Mouse (Mus musculus): ENCODE data around the gene Snx33. TPM values are rescaled to one million over a fixed set of nuclear protein-coding genes. Genes with fewer than 3 reads are reported as not detected.

Gene Snx33
- polyA plus RNA-seq, 1 experiment from 2014 or later, result 25.8 TPM

- in situ Hi-C loops (cut with MboI; ENCODE audit: low pct_unique_long_range_greater_than_20kb), result loop anchor here (10.0 kb wide), 2 partner anchors 48 to 318 kb away; no protein-coding TSS in a partner anchor
- no peak for TF ChIP-seq CTCF (IDR thresholded peaks at IDR 0.05)
- no peak for DNase-seq (ENCODE audit: low read depth, low spot score)
- CTCF ChIA-PET, result interaction anchor here (2.9 kb wide), 1 partner anchor 31 kb away, joined by 10 read pairs; the partner anchor contains the start of gene Snx33
- H3K27me3 ChIP-seq, result no peaks in the 10 kb centered on the region
- ATAC-seq, result no peak
- POLR2A ChIA-PET, result interaction anchor here (2.6 kb wide), 1 partner anchor 31 kb away, joined by 7 read pairs; the partner anchor contains the start of gene Snx33
Measured at GRCm38 (mm10) chr9:56896779-56897178, 31.4 kb downstream of the Snx33 start.

GRCm38 (mm10) chr9:56894006-56894405 lies 34.2 kb downstream of the Snx33 start:
- ATAC-seq (no peak), DNase-seq (ENCODE audit: low read depth, low spot score) (no peak)
- no peaks in the 10 kb centered on the region for H3K27me3 ChIP-seq
- ChIA-PET CTCF (interaction anchor here (0.9 to 2.9 kb wide), 5 partner anchors 29 to 57 kb away, joined by 3 to 10 read pairs (median 5); partner anchors contain the start of genes Snupn and Snx33), POLR2A (interaction anchor here (1.3 to 1.9 kb wide), 2 partner anchors 31 to 34 kb away, joined by 3 to 6 read pairs; partner anchors contain the start of gene Snx33)
- in situ Hi-C loops (cut with MboI; ENCODE audit: low pct_unique_long_range_greater_than_20kb), result loop anchor here (5.0 to 10.0 kb wide), 4 partner anchors 51 to 321 kb away; partner anchors contain the start of gene Man2c1
- no peak for TF ChIP-seq CTCF (IDR thresholded peaks at IDR 0.05)

GRCm38 (mm10) chr9:56893313-56893712 lies 34.9 kb downstream of the Snx33 start:
- ChIA-PET CTCF (interaction anchor here (0.9 to 3.0 kb wide), 7 partner anchors 30 to 326 kb away, joined by 3 to 16 read pairs (median 5); partner anchors contain the start of genes Man2c1, Snupn and Snx33), POLR2A (interaction anchor here (1.3 to 1.9 kb wide), 2 partner anchors 31 to 35 kb away, joined by 3 to 6 read pairs; partner anchors contain the start of gene Snx33)
- in situ Hi-C loops (cut with MboI; ENCODE audit: low pct_unique_long_range_greater_than_20kb), result loop anchor here (5.0 to 10.0 kb wide), 4 partner anchors 51 to 321 kb away; partner anchors contain the start of gene Man2c1
- no peak for DNase-seq (ENCODE audit: low read depth, low spot score)
- H3K27me3 ChIP-seq, result no peaks in the 10 kb centered on the region
- ATAC-seq, result no peak
- no peak for TF ChIP-seq CTCF (IDR thresholded peaks at IDR 0.05)

- TF ChIP-seq CTCF (IDR thresholded peaks at IDR 0.05), result no peak
- H3K27me3 ChIP-seq, result no peaks in the 10 kb centered on the region
- DNase-seq (ENCODE audit: low read depth, low spot score) (no peak), ATAC-seq (no peak)
- ChIA-PET CTCF (interaction anchor here (0.7 to 4.4 kb wide), 13 partner anchors 33 to 329 kb away, joined by 3 to 32 read pairs (median 4); partner anchors contain the start of genes Imp3, Man2c1, Snupn and Snx33), POLR2A (interaction anchor here (1.2 to 1.9 kb wide), 3 partner anchors 33 to 59 kb away, joined by 4 to 6 read pairs (median 6); partner anchors contain the start of genes Snupn and Snx33)
- in situ Hi-C loops (cut with MboI; ENCODE audit: low pct_unique_long_range_greater_than_20kb), result loop anchor here (5.0 to 10.0 kb wide), 4 partner anchors 53 to 323 kb away; partner anchors contain the start of gene Man2c1
Measured at GRCm38 (mm10) chr9:56892111-56892510, 36.1 kb downstream of the Snx33 start.

GRCm38 (mm10) chr9:56891517-56892011 lies 36.6 kb downstream of the Snx33 start:
- H3K27me3 ChIP-seq, result no peaks in the 10 kb centered on the region
- DNase-seq (ENCODE audit: low read depth, low spot score) (no peak), ATAC-seq (peak; percentile 18)
- in situ Hi-C loops (cut with MboI; ENCODE audit: low pct_unique_long_range_greater_than_20kb), result loop anchor here (5.0 to 10.0 kb wide), 4 partner anchors 53 to 323 kb away; partner anchors contain the start of gene Man2c1
- no peak for TF ChIP-seq CTCF (IDR thresholded peaks at IDR 0.05)
- ChIA-PET CTCF (interaction anchor here (0.7 to 4.4 kb wide), 15 partner anchors 34 to 329 kb away, joined by 3 to 32 read pairs (median 3); partner anchors contain the start of genes Imp3, Man2c1, Snupn and Snx33), POLR2A (interaction anchor here (1.2 to 1.5 kb wide), 2 partner anchors 36 to 59 kb away, joined by 4 to 6 read pairs; partner anchors contain the start of genes Snupn and Snx33)

GRCm38 (mm10) chr9:56890522-56891250 lies 37.5 kb downstream of the Snx33 start:
- in situ Hi-C loops (cut with MboI; ENCODE audit: low pct_unique_long_range_greater_than_20kb), result loop anchor here (5.0 to 10.0 kb wide), 4 partner anchors 54 to 324 kb away; partner anchors contain the start of gene Man2c1
- H3K27me3 ChIP-seq, result no peaks in the 10 kb centered on the region
- TF ChIP-seq CTCF (IDR thresholded peaks at IDR 0.05), result no peak
- ChIA-PET CTCF (interaction anchor here (0.7 to 5.0 kb wide), 15 partner anchors 32 to 240 kb away, joined by 3 to 32 read pairs (median 5); partner anchors contain the start of genes Imp3, Man2c1, Snupn and Snx33), POLR2A (interaction anchor here (1.2 to 1.5 kb wide), 2 partner anchors 37 to 60 kb away, joined by 4 to 6 read pairs; partner anchors contain the start of genes Snupn and Snx33)
- no peak for ATAC-seq
- DNase-seq (ENCODE audit: low read depth, low spot score), result no peak

- CTCF ChIA-PET, result interaction anchor here (1.0 to 5.0 kb wide), 7 partner anchors 14 to 58 kb away, joined by 3 to 32 read pairs (median 6); partner anchors contain the start of gene Snx33
- in situ Hi-C loops (cut with MboI; ENCODE audit: low pct_unique_long_range_greater_than_20kb), result loop anchor here (5.0 to 10.0 kb wide), 6 partner anchors 43 to 325 kb away; partner anchors contain the start of gene Man2c1
- POLR2A ChIA-PET, result interaction anchor here (0.6 to 0.9 kb wide), 3 partner anchors 28 to 45 kb away, joined by 3 to 5 read pairs (median 4); no protein-coding TSS in a partner anchor
- ATAC-seq, result peak; percentile 38
- H3K27me3 ChIP-seq, result no peaks in the 10 kb centered on the region
- DNase-seq (ENCODE audit: low read depth, low spot score), result no peak
- TF ChIP-seq CTCF (IDR thresholded peaks at IDR 0.05), result no peak
Measured at GRCm38 (mm10) chr9:56889817-56890216, 38.4 kb downstream of the Snx33 start.

GRCm38 (mm10) chr9:56887581-56887980 lies 40.6 kb downstream of the Snx33 start:
- ChIA-PET POLR2A (no interaction called here), CTCF (interaction anchor here (4.4 to 5.0 kb wide), 2 partner anchors 39 to 44 kb away, joined by 31 to 32 read pairs; no protein-coding TSS in a partner anchor)
- ATAC-seq (no peak), DNase-seq (ENCODE audit: low read depth, low spot score) (no peak)
- in situ Hi-C loops (cut with MboI; ENCODE audit: low pct_unique_long_range_greater_than_20kb), result loop anchor here (5.0 kb wide), 2 partner anchors 40 to 250 kb away; no protein-coding TSS in a partner anchor
- TF ChIP-seq CTCF (IDR thresholded peaks at IDR 0.05), result no peak
- H3K27me3 ChIP-seq, result no peaks in the 10 kb centered on the region

GRCm38 (mm10) chr9:56886601-56887000 lies 41.6 kb downstream of the Snx33 start:
- in situ Hi-C loops (cut with MboI; ENCODE audit: low pct_unique_long_range_greater_than_20kb), result loop anchor here (5.0 kb wide), 2 partner anchors 39 to 249 kb away; no protein-coding TSS in a partner anchor
- TF ChIP-seq CTCF (IDR thresholded peaks at IDR 0.05), result no peak
- ChIA-PET CTCF (interaction anchor here (5.0 kb wide), 1 partner anchor 43 kb away, joined by 31 read pairs; no protein-coding TSS in a partner anchor), POLR2A (no interaction called here)
- DNase-seq (ENCODE audit: low read depth, low spot score) (no peak), ATAC-seq (no peak)
- H3K27me3 ChIP-seq, result no peaks in the 10 kb centered on the region
